Mouse (Mus musculus) right cerebral cortex, postnatal 25 days (tissue): Measurements from ENCODE around the gene Csrnp1.
"Not testable (repeated sequence)": the region's sequence is repeated elsewhere in the genome, so short reads cannot be mapped to it uniquely, and the experiment has no call there.

Experiments
- DNase-seq: peaks from one replicate; pipeline ENCODE4 v3.0.0; 2022

Gene Csrnp1

DNA sequence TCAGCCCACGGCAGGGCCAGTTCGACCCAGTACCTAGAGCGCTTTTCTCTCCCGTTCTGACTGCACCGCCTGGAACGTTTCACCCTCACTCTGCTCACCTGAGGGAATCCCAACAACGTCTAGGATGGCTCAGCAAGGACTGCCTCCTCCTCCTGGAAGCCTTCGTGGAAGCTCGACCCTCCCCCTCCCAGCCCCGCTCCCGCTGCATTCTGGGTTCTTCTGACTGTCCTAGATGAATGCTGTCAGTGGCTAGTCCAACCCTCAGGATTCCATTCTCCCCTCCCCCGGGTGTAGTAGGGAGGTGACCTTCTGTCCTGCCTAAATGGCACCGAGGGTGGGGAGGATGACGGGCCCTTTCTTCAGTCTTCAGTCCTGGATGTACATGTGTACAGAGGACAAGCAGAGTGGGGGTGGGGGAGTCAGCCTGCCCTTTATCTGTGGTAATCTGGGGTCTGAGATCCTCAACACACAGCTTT lies at the start of gene Csrnp1:
TSS of gene Csrnp1 (minus strand) at position 123 of the 476 bp plus-strand sequence.
- no peak for DNase-seq

DNA sequence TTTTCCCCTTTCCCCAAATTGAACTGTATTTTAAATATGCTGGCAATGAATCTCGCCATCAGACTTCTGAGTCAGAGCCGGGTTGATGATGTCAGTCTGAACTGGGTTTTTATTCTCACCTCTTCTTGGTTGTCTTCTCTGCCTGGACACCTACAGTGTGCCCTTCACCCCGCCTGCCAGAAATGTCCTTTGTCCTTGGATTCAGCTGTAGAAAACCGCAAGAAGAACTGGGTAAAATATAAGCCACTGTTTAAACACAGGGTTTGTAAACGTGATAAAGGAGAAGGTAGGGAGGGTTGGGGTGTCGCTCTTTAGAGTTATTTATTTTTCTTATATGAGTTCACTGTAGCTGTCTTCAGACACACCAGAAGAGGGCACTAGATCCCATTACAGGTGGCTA lies 48.3 kb upstream of the Csrnp1 start:
- DNase-seq: no peak

GRCm38 (mm10) chr9:120030421-120030820 lies 46.0 kb upstream of the Csrnp1 start:
- no peak for DNase-seq

GRCm38 (mm10) chr9:120029880-120030279 lies 45.4 kb upstream of the Csrnp1 start:
- DNase-seq: no peak

DNA sequence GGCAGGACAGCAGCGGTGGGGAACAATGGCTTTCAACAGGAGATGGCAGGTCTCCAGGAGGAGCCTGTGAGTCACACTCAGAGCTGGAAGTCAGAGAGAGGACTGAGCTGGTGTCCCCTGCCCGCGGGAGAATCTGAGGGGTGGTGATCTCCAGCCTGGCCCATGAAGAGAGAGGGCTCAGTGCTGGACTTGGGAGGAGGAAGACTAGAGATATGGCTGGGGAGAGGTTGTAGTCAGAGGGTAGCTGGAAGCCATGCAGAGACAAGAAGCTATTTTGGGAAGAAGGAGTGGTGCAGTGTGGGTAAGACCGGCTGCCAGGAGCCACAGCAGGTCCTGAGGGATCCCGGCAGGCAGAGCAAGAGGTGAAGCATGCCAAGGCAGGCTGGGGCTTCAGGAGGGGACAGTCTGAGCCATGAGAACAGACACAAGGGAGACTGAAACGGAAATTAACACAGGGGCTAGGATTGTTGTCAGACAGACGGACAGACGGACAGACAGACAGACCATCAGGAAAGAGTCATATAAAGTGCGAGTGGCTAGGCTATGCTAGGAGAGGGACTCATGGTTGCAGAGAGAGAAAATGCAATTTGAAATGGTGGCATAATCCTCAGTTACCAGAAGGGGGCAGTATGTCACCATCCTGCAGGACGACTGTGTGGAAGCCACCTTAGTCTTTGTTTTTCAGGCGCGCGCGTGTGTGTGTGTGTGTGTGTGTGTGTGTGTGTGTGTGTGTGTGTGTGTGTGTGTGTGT lies 43.1 kb upstream of the Csrnp1 start:
- no peak for DNase-seq

DNA sequence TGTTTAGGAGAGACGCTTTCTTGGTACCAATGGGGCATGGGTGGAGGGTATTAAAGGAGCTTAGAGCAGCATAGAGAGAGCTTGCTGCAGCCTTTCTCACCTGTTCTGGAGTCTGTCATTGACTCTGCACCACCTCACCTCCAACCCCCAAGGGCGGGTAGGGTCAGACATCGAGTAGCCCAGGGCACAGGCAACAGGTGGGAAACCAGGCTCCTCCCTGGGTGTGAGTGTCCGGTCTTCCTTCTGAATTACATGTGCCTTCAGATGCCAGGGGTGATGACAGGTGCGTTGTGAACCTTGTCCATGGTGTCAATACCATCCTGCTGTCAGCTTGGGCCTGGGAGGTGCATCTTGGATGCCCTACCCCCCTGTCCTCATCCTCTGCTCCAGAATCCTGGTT lies 40.2 kb upstream of the Csrnp1 start:
- DNase-seq: no peak

- DNase-seq: no peak
Observed at GRCm38 (mm10) chr9:120024171-120024570, 39.7 kb upstream of the Csrnp1 start.

GRCm38 (mm10) chr9:120023086-120023811 lies 38.8 kb upstream of the Csrnp1 start, which contains the start of gene Xirp1:
TSS of gene Xirp1 (minus strand) at chr9:120023598.
- DNase-seq: no peak

GRCm38 (mm10) chr9:120021164-120021563 lies 36.7 kb upstream of the Csrnp1 start:
- DNase-seq: no peak

GRCm38 (mm10) chr9:120020285-120020890 lies 35.9 kb upstream of the Csrnp1 start:
- DNase-seq: peak; percentile 56

DNA sequence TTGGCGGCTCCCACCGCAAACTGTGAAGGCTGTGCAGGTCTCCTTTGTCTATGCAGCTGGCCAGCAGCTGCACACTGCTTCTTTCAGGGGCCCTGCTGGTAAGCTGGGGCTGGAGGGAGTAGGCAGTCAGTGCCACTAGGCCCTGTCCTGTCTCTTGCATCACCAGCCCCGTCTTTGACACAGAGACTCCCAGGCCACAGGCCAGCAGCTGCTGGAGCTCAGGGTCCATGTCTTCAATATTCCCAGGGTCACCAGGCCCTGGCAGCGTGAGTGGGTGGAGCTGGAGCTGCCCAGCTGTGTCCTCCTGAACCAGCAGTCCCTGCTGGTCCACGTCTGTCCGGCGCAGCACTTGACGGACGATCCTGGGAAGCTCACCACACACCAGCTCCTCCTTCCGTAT lies 32.5 kb upstream of the Csrnp1 start:
- no peak for DNase-seq

- no peak for DNase-seq
Observed at GRCm38 (mm10) chr9:120014828-120015227, 30.4 kb upstream of the Csrnp1 start.

DNA sequence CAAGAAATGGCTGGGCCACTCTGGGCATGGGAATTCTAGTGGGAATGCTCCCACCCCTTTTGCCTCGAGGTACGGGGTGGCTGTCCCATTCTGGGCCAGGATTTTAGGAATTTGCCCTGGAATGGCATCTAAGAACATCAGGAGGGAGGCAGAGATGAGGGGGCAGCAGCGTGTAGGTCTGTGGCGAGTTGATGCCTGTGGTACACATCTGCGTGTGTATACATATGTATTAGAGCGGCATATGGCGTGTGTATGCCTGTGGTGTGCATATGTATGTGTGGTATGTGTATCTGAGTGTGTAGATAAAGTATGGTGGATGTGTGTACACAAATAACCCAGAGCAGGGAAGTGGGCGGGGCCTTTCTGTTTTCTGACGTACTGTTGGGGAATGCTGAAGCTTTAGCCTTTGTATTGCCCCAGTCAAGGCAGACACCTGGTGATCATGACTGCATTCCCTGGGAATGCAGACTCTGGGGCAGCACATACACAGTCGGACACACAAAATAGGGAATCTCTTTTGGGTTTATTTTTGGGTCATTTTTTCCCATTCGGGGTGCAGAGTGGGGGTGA lies 28.9 kb upstream of the Csrnp1 start:
- DNase-seq: no peak

- DNase-seq: no peak
Observed at GRCm38 (mm10) chr9:120012781-120013180, 28.3 kb upstream of the Csrnp1 start.

DNA sequence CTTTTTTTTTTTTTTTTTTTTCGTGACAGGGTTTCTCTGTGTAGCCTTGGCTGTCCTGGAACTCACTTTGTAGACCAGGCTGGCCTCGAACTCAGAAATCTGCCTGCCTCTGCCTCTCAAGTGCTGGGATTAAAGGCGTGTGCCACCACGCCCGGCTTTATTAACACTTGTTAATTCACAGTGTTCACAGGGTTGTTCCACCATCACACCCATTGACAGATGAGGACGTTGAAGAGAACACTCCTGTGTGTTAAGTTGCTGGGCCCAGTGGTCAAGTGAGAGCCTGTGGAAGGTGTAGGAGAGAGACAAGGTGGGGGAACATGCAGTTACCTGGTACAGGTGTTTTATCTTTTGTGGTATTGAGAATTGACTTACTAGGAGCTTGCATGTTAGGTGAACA lies 27.7 kb upstream of the Csrnp1 start:
- DNase-seq: not testable (repeated sequence)

DNA sequence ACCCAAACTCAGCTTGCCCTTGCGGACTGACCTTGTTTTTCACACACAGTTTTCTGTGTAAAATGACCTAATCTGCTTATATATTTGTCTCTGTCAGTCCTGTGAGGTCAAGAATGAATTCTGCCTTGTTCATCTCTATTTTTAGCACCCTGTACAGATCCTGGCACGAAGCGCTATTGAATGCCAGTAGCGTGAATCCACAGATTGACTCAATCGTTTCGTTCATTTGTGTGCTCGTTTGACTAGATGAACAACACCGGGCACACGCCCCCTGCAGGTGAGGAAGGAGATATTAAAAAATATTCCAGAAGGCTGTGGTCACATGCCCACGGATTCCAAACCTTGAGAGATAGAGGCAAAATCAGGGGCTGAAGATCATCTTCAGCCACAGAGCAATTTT lies 27.1 kb upstream of the Csrnp1 start:
- peak; percentile 54 for DNase-seq

DNA sequence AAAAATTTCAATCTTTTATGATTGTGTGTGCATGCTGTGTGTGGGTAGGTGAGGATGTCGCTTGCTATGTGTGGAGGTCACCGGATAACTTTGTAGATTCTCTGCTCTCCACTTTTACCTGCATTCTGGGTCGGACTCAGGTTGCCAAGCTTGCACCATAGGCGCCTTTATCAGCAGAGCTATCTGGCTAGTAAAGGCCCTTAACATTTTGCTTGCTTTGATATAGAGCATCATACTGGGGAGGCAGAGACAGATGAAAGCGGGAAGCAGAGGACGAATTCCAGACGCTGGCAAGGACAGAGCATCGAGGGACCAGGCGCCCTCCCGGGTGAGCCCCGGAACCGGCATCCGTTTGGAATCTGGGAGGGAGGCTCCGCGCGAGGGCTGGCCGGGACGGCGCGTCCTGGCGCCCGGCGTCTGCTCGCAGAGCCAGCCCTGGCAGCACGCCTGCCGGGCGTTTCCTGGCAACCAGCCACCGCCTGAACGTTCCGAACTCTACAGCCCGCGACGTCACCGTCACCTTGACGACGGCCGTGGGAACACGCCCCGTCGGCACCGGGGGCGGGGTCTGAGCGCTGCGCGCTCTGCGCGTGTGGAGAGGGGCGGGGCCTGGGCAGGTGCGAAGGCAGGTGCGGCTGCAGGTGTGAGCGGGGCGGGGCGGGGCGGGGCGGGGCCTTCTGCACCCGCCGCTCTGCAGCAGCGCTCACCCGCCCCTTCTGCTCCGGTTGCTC lies 26.5 kb upstream of the Csrnp1 start:
- peak; percentile 96 for DNase-seq

DNA sequence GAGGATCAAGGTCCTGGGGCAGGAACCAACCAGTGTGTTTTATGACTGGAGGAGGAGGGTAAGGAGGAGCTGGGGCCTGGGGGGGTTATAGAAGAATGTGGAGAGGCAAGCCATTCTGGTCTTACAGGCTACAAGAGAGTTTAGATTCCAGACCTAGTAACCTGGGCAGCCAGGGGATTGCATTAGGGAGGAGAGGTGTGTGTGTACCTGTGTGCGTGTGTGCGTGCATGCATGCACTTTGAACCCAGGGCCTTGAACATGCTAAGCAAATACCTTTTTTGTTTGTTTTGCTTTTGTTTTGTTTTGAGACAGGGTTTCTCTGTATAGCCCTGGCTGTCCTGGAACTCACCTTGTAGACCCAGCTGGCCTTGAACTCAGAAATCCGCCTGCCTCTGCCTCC lies 25.4 kb upstream of the Csrnp1 start:
- no peak for DNase-seq

GRCm38 (mm10) chr9:120009226-120009841 lies 24.9 kb upstream of the Csrnp1 start:
- no peak for DNase-seq

- DNase-seq: no peak
Observed at GRCm38 (mm10) chr9:120007833-120008232, 23.4 kb upstream of the Csrnp1 start.

DNA sequence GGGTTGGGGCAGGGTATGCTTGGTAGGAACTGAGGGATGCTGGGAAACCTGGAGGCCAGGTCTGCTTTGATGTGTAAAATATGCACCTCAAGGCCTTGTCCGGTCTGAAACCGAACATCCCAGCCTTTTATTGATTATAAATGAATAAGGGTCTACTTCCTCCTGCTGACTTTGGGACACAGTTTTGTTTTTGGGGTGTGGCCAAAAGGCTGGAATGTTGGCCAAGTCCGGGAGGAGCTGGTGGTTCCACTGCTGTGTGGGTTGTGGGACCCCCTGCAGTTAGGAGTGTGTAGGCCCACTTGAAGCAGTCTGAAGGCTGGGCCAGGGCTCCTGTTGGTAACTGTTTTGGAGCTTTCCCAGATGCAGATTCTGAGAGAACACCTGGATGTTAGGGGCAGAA lies 21.5 kb upstream of the Csrnp1 start:
- no peak for DNase-seq

- DNase-seq: no peak
Observed at GRCm38 (mm10) chr9:120002893-120003292, 18.4 kb upstream of the Csrnp1 start.
